Mouse (Mus musculus): Measurements from ENCODE around the gene Cyp2j8. TPM values are rescaled to one million over a fixed set of nuclear protein-coding genes. Genes with fewer than 3 reads are reported as not detected.
"Not testable (repeated sequence)": the region's sequence is repeated elsewhere in the genome, so short reads cannot be mapped to it uniquely, and the experiment has no call there.

Cyp2j8 gene
- not detected in 2 replicates for polyA plus RNA-seq (2014; fragmentation: Nextera tagmentation; extraction: Ambion mirVana)

GRCm38 (mm10) chr4:96507286-96507685, at the start of gene Cyp2j8:
Gene Cyp2j8, minus strand, starts transcription at chr4:96507386.
- 94% methylated on average over 1 of the region's 1 CpGs for WGBS
- ATAC-seq (ENCODE audit: low read depth), result no peak
- Histone ChIP-seq H3K36me3 (ENCODE audit: control insufficient read depth, insufficient read depth, low read length) (no peaks in the 10 kb centered on the region), H3K27me3 (ENCODE audit: control insufficient read depth, insufficient read depth, low read length) (no peaks in the 10 kb centered on the region), H3K9me3 (ENCODE audit: control insufficient read depth, low read length) (no peaks in the 10 kb centered on the region), H3K4me1 (ENCODE audit: control insufficient read depth, insufficient read depth, low read length) (no peaks in the 10 kb centered on the region), H3K4me2 (ENCODE audit: low read depth, low read length) (no peak within 1 kb of the TSS), H3K9ac (replicated peaks; ENCODE audit: low read depth, low read length) (no peak within 1 kb of the TSS), H3K4me3 (ENCODE audit: low read depth, low read length) (no peak within 1 kb of the TSS), H3K27ac (ENCODE audit: low read depth, low read length) (no peak within 1 kb of the TSS)

- H3K4me3 ChIP-seq (ENCODE audit: low read depth, low read length), result peak within 1 kb of the TSS; percentile 52
- H3K27me3 ChIP-seq (ENCODE audit: control insufficient read depth, insufficient read depth, low read length), result no peaks in the 10 kb centered on the region
- H3K36me3 ChIP-seq (ENCODE audit: control insufficient read depth, insufficient read depth, low read length), result no peaks in the 10 kb centered on the region
- H3K9me3 ChIP-seq (ENCODE audit: control insufficient read depth, low read length), result no peaks in the 10 kb centered on the region
- peak within 1 kb of the TSS; percentile 67 for H3K4me2 ChIP-seq (ENCODE audit: low read depth, low read length)
- 4% methylated on average over 16 of the region's 16 CpGs for WGBS
- H3K4me1 ChIP-seq (ENCODE audit: control insufficient read depth, insufficient read depth, low read length), result no peaks in the 10 kb centered on the region
- no peak within 1 kb of the TSS for H3K27ac ChIP-seq (ENCODE audit: low read depth, low read length)
- peak; percentile 94 for ATAC-seq (ENCODE audit: low read depth)
- H3K9ac ChIP-seq (replicated peaks; ENCODE audit: low read depth, low read length), result peak within 1 kb of the TSS; percentile 67
These were observed 46.1 kb upstream of the Cyp2j8 start, which contains the start of gene Cyp2j6 for GRCm38 (mm10) chr4:96553133-96553819. Gene Cyp2j6, minus strand, starts transcription at chr4:96553661.

- H3K9me3 ChIP-seq (ENCODE audit: control insufficient read depth, low read length), result no peaks in the 10 kb centered on the region
- H3K27ac ChIP-seq (ENCODE audit: low read depth, low read length), result no peak overlapping the region
- no peak overlapping the region for H3K4me2 ChIP-seq (ENCODE audit: low read depth, low read length)
- no peak for ATAC-seq (ENCODE audit: low read depth)
- no peaks in the 10 kb centered on the region for H3K4me1 ChIP-seq (ENCODE audit: control insufficient read depth, insufficient read depth, low read length)
- H3K9ac ChIP-seq (replicated peaks; ENCODE audit: low read depth, low read length), result no peak overlapping the region
- 87% methylated on average over 3 of the region's 3 CpGs for WGBS
- H3K27me3 ChIP-seq (ENCODE audit: control insufficient read depth, insufficient read depth, low read length), result no peaks in the 10 kb centered on the region
- no peak overlapping the region for H3K4me3 ChIP-seq (ENCODE audit: low read depth, low read length)
- no peaks in the 10 kb centered on the region for H3K36me3 ChIP-seq (ENCODE audit: control insufficient read depth, insufficient read depth, low read length)
These were observed 44.4 kb upstream of the Cyp2j8 start for GRCm38 (mm10) chr4:96551619-96552018.

- Histone ChIP-seq H3K4me1 (ENCODE audit: control insufficient read depth, insufficient read depth, low read length) (no peaks in the 10 kb centered on the region), H3K9me3 (ENCODE audit: control insufficient read depth, low read length) (no peaks in the 10 kb centered on the region), H3K36me3 (ENCODE audit: control insufficient read depth, insufficient read depth, low read length) (no peaks in the 10 kb centered on the region), H3K27ac (ENCODE audit: low read depth, low read length) (no peak overlapping the region), H3K4me2 (ENCODE audit: low read depth, low read length) (no peak overlapping the region), H3K9ac (replicated peaks; ENCODE audit: low read depth, low read length) (no peak overlapping the region), H3K27me3 (ENCODE audit: control insufficient read depth, insufficient read depth, low read length) (no peaks in the 10 kb centered on the region), H3K4me3 (ENCODE audit: low read depth, low read length) (no peak overlapping the region)
- ATAC-seq (ENCODE audit: low read depth), result no peak
- 50% methylated on average over 1 of the region's 1 CpGs for WGBS
These were observed 38.8 kb upstream of the Cyp2j8 start for GRCm38 (mm10) chr4:96545976-96546375.

GRCm38 (mm10) chr4:96525772-96526171, 18.6 kb upstream of the Cyp2j8 start:
- H3K9me3 ChIP-seq (ENCODE audit: control insufficient read depth, low read length), result no peaks in the 10 kb centered on the region
- ATAC-seq (ENCODE audit: low read depth), result no peak; the same call in 1 of the 2 replicates
- H3K4me2 ChIP-seq (ENCODE audit: low read depth, low read length), result no peak overlapping the region
- H3K4me1 ChIP-seq (ENCODE audit: control insufficient read depth, insufficient read depth, low read length), result no peaks in the 10 kb centered on the region
- no peaks in the 10 kb centered on the region for H3K36me3 ChIP-seq (ENCODE audit: control insufficient read depth, insufficient read depth, low read length)
- no peak overlapping the region for H3K27ac ChIP-seq (ENCODE audit: low read depth, low read length)
- no peaks in the 10 kb centered on the region for H3K27me3 ChIP-seq (ENCODE audit: control insufficient read depth, insufficient read depth, low read length)
- no peak overlapping the region for H3K4me3 ChIP-seq (ENCODE audit: low read depth, low read length)
- WGBS, result 30% methylated on average over 1 of the region's 1 CpGs
- H3K9ac ChIP-seq (replicated peaks; ENCODE audit: low read depth, low read length), result no peak overlapping the region

GRCm38 (mm10) chr4:96522256-96522655, 15.1 kb upstream of the Cyp2j8 start:
- Histone ChIP-seq H3K9ac (replicated peaks; ENCODE audit: low read depth, low read length) (no peak overlapping the region), H3K9me3 (ENCODE audit: control insufficient read depth, low read length) (no peaks in the 10 kb centered on the region), H3K4me2 (ENCODE audit: low read depth, low read length) (no peak overlapping the region), H3K36me3 (ENCODE audit: control insufficient read depth, insufficient read depth, low read length) (no peaks in the 10 kb centered on the region), H3K4me3 (ENCODE audit: low read depth, low read length) (no peak overlapping the region), H3K27me3 (ENCODE audit: control insufficient read depth, insufficient read depth, low read length) (no peaks in the 10 kb centered on the region), H3K4me1 (ENCODE audit: control insufficient read depth, insufficient read depth, low read length) (no peaks in the 10 kb centered on the region), H3K27ac (ENCODE audit: low read depth, low read length) (no peak overlapping the region)
- no peak for ATAC-seq (ENCODE audit: low read depth)
- 81% methylated on average over 2 of the region's 2 CpGs for WGBS

GRCm38 (mm10) chr4:96510083-96510482, 2.9 kb upstream of the Cyp2j8 start:
- ATAC-seq (ENCODE audit: low read depth), result no peak
- Histone ChIP-seq H3K9me3 (ENCODE audit: control insufficient read depth, low read length) (no peaks in the 10 kb centered on the region), H3K27me3 (ENCODE audit: control insufficient read depth, insufficient read depth, low read length) (no peaks in the 10 kb centered on the region), H3K4me3 (ENCODE audit: low read depth, low read length) (no peak overlapping the region), H3K36me3 (ENCODE audit: control insufficient read depth, insufficient read depth, low read length) (no peaks in the 10 kb centered on the region), H3K4me2 (ENCODE audit: low read depth, low read length) (no peak overlapping the region), H3K4me1 (ENCODE audit: control insufficient read depth, insufficient read depth, low read length) (no peaks in the 10 kb centered on the region), H3K9ac (replicated peaks; ENCODE audit: low read depth, low read length) (no peak overlapping the region), H3K27ac (ENCODE audit: low read depth, low read length) (no peak overlapping the region)
- 87% methylated on average over 3 of the region's 3 CpGs for WGBS

- 88% methylated on average over 30 of the region's 30 CpGs for WGBS
- H3K9ac ChIP-seq (replicated peaks; ENCODE audit: low read depth, low read length); H3K4me3 ChIP-seq (ENCODE audit: low read depth, low read length); ATAC-seq (ENCODE audit: low read depth); H3K27ac ChIP-seq (ENCODE audit: low read depth, low read length); H3K9me3 ChIP-seq (ENCODE audit: control insufficient read depth, low read length); H3K4me1 ChIP-seq (ENCODE audit: control insufficient read depth, insufficient read depth, low read length); H3K36me3 ChIP-seq (ENCODE audit: control insufficient read depth, insufficient read depth, low read length); H3K4me2 ChIP-seq (ENCODE audit: low read depth, low read length); H3K27me3 ChIP-seq (ENCODE audit: control insufficient read depth, insufficient read depth, low read length): not testable (repeated sequence)
These were observed 43.7 kb downstream of the Cyp2j8 start for GRCm38 (mm10) chr4:96463311-96464060.
